Mouse (Mus musculus): ENCODE data around the gene Ugt1a8.
"Not testable (repeated sequence)": the region's sequence is repeated elsewhere in the genome, so short reads cannot be mapped to it uniquely, and the experiment has no call there.

The Ugt1a8 gene

DNA sequence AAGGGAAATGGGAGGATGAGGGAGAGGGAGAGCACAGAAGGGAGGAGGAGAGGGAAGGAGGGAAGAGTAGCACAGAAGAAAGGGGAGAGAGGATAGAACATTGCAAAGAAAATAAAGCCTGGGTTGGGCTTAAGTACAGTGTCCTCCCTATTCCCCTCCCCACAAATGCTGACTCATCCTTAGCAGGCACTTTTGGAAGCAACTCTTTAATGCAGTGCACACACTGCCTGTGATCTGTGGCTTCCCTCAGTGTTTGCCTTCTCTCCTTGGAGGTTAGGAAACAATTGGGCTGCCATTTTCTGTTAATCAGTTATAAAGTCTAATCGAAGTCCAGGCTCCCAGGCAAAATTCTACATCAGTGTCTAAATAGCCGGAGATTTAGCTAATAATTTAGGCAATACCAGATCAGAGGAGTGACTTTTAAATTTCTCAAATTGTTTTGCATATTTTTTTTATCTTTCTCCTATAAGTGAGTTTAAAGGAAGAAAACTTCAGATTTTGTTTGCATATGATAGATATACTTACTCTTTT lies 21.5 kb downstream of the Ugt1a8 start:
- not testable (repeated sequence) for DNase-seq (ENCODE audit: low read depth in 1 of 2, low spot score in 2 of 2)

DNA sequence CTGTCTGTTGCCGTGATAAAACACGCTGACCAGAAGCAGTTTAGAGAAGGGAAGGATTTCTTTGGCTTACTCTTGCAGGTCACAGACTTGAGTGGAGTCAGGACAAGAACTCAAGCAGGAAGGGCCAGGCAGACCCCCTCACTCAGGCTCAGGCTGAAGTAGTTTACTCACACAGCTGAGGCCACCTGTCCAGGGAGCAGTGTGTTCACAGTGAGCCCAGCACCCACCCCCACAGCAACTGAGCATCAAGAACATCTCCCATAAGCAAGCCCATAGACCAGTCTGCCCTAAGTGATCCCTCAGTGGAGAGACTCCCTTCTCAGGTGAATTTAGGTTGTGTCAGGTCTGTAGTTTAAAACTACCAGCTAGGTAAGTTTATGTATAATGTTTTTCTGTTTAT lies 22.0 kb downstream of the Ugt1a8 start:
- not testable (repeated sequence) for DNase-seq (ENCODE audit: low read depth in 1 of 2, low spot score in 2 of 2)

DNA sequence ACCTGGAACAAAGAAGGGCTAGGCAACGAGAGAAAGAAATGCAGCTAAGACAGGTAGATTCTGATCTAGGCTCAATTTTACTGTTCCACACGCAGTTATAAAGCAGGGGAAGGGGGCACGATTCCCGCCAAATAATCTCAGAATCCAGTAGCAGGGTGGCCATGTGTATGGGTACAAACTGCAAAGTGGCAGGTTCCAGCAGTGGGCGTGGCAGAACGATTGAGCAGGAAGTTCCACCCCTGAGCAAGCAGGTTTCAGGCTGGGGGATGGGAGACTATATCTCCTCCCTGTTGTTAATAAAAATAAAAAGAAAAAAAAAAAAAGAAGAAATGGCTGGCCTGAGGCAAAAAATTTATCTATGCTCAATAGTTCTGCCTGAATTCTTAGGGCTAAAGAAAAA lies 25.2 kb downstream of the Ugt1a8 start:
- not testable (repeated sequence) for DNase-seq (ENCODE audit: low read depth in 1 of 2, low spot score in 2 of 2)

DNA sequence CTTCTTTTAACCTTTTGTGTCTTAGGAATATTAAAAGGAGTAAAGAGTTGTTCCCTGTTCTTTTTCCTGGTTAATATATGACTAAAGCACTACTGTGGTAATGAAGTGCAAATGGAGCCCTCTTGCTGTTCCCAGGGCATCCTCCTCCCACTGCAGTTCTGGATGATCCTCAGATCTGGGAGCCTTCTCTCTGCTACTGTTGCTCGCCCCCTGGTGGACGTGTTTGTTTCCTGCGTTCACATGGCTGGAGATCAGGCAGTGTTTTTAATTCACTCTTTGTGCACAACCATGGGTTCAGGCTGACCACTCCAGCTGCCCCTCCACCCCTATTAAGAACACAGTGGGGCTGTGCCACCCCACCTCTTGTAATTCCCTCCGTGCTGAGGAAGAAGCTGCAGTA lies 32.9 kb downstream of the Ugt1a8 start:
- DNase-seq (ENCODE audit: low read depth in 1 of 2, low spot score in 2 of 2): not testable (repeated sequence)

DNA sequence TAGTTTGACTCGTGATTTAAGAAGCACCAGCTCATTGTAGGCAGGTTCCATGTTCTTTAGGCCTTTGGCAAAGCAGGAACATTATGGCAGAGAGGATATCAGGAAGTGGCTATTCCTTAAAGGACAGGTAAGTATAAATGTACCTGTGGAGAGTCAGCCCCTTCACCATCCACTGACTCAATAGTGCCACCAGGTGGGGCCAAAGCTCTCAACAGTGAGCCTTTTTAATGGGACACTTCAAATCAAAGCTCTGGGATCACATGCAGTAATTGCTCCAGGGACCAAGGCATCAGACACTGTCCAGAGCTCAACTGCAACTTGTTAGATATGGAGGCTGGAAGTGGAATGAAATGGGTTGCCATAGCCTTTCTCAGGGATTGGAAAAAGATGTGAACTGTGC lies 33.9 kb downstream of the Ugt1a8 start:
- DNase-seq (ENCODE audit: low read depth in 1 of 2, low spot score in 2 of 2): not testable (repeated sequence)

DNA sequence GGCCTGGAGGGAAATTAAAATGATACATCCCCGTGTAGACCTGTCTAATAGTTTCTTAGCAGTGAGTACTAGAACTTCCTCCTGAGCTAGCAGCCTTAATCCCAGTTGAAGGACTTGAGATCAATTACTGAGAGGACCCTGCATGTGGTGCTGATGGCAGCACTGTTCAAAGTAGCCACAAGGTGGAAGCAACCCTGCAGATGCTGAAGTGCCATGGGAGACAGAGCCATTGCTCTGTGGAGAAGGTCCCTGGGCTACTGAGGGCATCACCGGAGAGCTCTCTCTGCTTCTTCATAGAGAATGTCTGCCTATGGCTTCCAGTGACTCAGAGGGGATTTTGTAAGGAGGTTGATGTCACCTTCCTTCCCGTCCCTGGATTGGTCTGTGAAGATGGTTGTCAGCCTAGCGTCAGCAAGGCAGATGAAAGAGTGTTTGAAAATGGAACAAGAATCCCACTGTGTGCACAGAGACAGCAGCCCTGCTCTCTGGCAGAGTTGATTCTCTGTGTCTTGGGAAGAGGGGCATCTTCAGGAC lies 38.3 kb downstream of the Ugt1a8 start:
- DNase-seq (ENCODE audit: low read depth in 1 of 2, low spot score in 2 of 2): not testable (repeated sequence)

DNA sequence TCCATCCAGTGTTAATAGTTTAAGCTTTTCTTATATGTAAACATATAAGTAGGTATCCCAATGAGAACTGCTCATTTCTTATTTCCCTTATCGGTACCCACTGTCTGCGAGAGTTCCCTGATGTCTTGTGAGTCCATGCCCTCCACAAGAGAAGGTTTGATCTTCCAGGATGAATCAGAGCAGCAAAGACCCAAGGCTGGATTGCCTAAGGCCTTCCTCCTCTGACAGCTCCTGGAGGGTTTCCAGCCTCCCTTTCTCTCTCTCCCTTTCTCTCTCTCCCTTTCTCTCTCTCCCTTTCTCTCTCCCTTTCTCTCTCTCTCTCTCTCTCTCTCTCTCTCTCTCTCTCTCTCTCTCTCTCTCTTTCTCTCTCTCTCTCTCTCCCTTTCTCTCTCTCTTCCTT lies 41.5 kb downstream of the Ugt1a8 start:
- not testable (repeated sequence) for DNase-seq (ENCODE audit: low read depth in 1 of 2, low spot score in 2 of 2)

DNA sequence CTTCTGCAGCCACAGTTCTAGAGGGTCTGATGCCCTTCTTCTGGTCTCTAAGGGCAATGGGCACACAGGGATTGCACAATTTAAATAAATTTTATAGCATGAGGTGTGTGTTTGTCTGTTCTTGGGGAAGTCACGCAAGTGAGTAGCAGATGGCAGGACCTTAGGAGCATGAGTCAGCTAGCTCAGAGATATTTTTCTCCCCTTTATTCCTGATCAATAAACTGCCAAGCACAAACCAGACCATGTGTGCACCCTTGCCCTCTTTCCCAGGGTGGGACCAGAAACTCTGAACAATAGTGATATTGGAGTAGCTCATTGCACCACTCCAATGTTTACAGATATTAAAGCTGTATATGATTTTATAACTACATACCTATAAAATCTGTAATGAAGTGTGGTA lies 42.6 kb downstream of the Ugt1a8 start:
- not testable (repeated sequence) for DNase-seq (ENCODE audit: low read depth in 1 of 2, low spot score in 2 of 2)

DNA sequence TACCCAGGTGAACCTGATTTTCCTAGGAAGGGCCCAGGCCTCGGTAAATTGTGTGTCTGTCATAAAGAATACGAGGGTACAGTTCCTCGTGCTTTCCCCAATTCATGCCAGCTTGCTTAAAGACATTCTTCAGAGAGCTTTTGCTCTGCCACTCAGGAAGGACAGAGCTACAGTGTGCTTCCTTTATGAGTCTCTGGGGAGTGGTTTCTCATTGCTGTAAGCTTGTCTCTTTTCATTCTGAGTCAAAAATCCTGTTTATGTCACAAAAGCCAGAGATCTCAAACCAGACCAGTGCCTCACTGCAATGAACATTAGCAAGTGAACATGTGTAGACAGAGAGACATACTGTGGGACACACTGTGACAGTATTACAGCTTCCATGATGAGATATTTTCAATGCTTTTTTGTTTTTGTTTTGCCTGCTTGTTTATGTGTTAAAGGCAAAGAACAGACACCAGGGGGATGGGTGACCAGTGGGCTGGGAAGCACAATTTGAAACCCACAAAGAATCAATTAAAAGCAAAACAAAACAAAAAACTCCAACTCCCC lies 46.4 kb downstream of the Ugt1a8 start:
- DNase-seq (ENCODE audit: low read depth in 1 of 2, low spot score in 2 of 2): no peak

DNA sequence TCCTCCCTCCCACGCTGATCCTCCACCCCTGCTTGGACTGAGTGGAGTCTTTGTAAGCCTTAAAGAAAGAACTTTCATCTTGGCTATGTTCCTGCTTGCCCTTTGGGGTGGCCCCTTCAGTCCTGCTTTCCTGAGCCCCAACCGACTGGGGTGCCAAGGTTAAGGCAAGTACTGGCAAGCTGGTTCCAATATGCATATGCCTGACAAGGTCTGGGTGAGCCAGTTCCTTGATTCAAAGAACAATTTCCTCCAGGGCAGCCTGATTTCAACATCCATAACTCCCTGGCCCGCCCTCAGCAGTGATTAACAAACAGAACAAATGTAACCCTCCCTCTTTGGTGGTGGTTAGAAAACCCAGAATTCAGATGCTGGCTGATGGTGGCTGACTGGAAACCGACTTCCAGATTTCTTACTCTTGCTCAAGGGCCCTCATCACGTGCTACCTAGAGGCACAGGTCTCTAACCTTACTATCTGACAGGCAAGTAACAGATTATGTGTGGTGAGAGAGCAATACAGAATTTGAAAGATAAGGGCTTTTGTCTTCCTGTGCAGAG lies 46.9 kb downstream of the Ugt1a8 start, which contains the start of gene Ugt1a6a:
Gene Ugt1a6a, plus strand, starts transcription at position 353 of the 555 bp plus-strand sequence.
- DNase-seq (ENCODE audit: low read depth in 1 of 2, low spot score in 2 of 2): peak; percentile 53 to 57

DNA sequence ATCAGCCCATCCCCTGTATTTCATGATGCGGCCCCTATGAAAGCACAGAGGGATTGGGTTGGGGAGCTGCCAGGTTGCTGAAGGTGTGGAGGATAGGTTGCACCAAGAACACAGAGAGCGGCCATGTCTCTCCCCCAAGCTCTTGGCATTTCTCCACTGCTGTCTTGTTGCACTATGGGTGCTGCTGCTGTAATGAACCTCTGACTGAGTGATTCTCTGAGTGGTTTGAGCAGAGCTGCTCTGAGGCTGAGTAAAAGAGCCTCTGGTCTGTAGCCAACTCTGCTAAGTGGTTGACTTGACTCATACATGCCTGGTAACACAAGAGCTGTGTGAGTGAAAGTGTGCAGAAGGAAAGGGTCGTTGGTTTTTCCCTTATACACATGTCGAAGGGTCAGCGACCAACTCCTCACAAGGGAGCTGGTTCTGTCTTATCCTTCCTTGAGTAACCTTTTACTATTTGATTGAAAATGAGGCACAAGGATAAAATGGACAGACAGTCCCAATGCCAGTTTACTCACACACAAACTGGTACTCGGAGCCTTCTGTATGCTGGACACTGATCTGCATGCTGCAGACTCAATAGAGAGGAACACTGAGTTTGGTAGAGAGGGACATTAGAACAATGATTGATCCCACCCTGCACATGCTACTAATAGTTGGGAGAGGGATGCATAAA lies 47.8 kb downstream of the Ugt1a8 start:
- DNase-seq (ENCODE audit: low read depth in 1 of 2, low spot score in 2 of 2): not testable (repeated sequence)

DNA sequence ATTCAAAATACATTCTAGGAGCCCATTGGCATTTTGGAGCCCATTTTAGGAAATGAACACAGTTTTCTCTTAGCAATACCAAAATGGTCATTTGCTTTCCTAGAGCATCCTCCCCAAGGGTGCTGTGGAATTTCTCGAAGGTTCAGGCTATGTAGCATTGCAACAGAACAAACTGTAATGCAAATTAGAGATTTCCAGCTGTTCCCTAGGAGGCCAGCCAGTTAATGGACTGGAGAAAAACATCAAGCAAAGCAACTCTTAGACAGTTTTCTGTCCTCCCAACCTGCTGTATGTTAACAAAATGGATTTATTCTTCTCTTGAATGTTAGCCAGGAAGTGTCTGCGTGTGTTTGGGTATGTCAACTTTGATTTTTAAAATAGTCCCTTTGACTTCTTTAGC lies 49.0 kb downstream of the Ugt1a8 start:
- DNase-seq (ENCODE audit: low read depth in 1 of 2, low spot score in 2 of 2): no peak

DNA sequence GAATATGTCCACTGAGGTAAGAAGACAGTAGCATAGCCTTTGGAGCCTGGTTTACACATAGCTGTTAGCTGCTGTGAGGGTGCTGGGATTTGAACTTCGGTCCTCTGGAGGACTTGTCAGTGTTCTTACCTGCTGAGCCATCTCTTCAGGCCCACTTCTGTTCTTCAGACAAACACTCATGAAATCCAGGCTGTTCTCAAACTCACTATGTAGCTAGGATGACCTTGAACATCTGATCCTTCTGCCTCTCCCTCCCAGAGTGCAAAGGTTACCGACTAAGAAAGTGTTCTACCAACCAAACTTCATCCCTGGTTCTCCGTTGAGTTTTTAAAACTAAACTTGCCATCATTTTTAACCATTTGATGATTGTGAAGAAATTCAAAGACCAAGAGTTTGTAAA lies 49.7 kb downstream of the Ugt1a8 start:
- DNase-seq (ENCODE audit: low read depth in 1 of 2, low spot score in 2 of 2): no peak

DNA sequence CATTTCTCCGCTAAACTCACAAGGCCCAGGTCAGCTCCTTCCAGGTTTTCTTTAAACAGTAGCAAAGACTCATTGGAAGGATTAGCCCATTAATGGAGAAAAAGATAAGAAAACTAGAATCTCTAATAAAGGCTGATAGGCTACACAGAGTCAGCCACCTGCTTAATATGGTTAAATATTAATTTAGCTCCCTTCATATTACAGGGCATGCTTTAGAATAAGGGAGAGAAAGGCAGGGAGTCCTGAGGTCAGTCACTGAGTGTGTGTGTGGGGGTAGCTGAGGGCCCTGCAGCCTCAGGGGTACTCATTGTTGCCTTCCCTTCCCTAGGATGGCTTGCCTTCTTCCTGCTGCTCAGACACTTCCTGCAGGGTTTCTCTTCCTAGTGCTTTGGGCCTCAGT lies 50.5 kb downstream of the Ugt1a8 start:
- no peak for DNase-seq (ENCODE audit: low read depth in 1 of 2, low spot score in 2 of 2)

DNA sequence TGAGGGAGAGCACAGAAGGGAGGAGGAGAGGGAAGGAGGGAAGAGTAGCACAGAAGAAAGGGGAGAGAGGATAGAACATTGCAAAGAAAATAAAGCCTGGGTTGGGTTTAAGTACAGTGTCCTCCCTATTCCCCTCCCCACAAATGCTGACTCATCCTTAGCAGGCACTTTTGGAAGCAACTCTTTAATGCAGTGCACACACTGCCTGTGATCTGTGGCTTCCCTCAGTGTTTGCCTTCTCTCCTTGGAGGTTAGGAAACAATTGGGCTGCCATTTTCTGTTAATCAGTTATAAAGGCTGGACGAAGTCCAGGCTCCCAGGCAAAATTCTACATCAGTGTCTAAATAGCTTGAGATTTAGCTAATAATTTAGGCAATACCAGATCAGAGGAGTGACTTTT lies 52.9 kb downstream of the Ugt1a8 start:
- not testable (repeated sequence) for DNase-seq (ENCODE audit: low read depth in 1 of 2, low spot score in 2 of 2)

DNA sequence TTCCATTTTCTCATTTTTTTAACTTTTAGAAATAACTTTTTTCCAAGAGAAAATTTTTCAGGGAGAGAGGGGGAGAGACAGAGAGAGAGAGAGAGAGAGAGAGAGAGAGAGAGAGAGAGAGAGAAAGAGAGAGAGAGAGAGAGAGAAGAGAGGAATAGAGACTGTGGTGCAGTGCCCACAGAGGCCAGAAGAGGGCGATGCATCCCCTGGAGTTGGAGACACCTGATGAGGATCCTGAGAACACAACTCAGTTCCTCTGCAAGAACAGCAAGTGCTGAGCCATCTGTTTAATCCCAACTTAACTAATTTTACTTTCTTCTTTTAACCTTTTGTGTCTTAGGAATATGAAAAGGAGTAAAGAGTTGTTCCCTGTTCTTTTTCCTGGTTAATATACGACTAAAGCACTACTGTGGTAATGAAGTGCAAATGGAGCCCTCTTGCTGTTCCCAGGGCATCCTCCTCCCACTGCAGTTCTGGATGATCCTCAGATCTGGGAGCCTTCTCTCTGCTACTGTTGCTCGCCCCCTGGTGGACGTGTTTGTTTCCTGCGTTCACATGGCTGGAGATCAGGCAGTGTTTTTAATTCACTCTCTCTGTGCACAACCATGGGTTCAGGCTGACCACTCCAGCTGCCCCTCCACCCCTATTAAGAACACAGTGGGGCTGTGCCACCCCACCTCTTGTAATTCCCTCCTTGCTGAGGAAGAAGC lies 56.5 kb downstream of the Ugt1a8 start:
- DNase-seq (ENCODE audit: low read depth in 1 of 2, low spot score in 2 of 2): not testable (repeated sequence)

DNA sequence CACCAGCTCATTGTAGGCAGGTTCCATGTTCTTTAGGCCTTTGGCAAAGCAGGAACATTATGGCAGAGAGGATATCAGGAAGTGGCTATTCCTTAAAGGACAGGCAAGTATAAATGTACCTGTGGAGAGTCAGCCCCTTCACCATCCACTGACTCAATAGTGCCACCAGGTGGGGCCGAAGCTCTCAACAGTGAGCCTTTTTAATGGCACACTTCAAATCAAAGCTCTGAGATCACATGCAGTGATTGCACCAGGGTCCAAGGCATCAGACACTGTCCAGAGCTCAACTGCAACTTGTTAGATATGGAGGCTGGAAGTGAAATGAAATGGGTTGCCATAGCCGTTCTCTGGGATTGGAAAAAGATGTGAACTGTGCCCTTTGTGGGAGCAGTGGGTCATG lies 57.7 kb downstream of the Ugt1a8 start:
- DNase-seq (ENCODE audit: low read depth in 1 of 2, low spot score in 2 of 2): not testable (repeated sequence)

DNA sequence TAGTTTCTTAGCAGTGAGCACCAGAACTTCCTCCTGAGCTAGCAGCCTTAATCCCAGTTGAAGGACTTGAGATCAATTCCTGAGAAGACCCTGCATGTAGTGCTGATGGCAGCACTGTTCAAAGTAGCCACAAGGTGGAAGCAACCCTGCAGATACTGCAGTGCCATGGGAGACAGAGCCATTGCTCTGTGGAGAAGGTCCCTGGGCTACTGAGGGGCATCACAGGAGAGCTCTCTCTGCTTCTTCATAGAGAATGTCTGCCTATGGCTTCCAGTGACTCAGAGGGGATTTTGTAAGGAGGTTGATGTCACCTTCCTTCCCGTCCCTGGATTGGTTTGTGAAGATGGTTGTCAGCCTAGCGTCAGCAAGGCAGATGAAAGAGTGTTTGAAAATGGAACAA lies 62.5 kb downstream of the Ugt1a8 start:
- not testable (repeated sequence) for DNase-seq (ENCODE audit: low read depth in 1 of 2, low spot score in 2 of 2)

DNA sequence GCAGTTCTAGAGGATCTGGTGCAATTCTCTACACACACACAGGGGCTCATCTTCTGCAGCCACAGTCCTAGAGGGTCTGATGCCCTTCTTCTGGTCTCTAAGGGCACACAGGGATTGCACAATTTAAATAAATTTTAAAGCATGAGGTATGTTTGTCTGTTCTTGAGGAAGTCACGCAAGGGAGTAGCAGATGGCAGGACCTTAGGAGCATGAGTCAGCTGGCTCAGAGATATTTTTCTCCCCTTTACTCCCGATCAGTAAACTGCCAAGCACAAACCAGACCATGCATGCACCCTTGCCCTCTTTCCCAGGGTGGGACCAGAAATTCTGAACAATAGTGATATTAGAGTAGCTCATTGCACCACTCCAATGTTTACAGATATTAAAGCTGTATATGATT lies 70.8 kb downstream of the Ugt1a8 start:
- DNase-seq (ENCODE audit: low read depth in 1 of 2, low spot score in 2 of 2): no peak

DNA sequence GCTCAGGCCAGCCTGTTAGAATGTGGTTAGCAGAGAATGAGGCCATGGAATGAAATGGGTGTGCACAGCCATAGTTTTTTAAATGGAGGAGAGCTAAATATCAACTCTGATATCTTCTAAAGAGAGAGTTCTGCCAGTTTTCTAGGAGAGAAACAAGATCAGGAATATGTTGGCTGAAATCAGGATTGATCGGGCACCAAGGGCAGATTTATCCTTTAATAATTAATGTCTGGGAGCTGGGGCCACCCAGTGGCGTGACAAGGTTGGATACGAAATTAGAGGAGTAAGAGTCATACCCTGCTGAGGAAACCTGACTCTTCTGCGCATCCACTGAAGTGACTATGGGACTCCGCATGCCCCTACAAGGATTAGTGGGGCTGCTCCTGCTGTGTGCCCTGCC lies 78.1 kb downstream of the Ugt1a8 start, which contains the start of gene Ugt1a5:
Gene Ugt1a5, plus strand, starts transcription at position 302 of the 400 bp plus-strand sequence.
- DNase-seq (ENCODE audit: low read depth in 1 of 2, low spot score in 2 of 2): no peak

DNA sequence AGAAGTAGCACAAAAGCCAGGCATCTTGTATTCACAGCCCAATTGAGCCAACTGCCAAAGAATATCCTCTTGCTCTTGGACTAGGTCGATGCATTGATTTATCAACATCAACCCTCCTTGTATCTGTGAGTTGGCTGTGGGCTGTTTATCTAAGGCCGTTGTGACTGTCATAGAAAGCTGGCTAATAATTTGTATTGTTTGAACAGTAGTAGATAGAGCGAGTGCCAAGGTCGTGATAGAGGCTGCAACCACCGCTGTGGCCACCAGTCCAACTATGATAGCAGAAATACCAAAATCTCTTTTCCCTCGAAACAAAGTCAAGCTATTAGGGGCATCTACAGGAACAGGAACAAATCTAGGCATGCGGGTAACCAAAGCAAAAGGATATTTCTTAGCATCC lies 84.6 kb downstream of the Ugt1a8 start:
- not testable (repeated sequence) for DNase-seq (ENCODE audit: low read depth in 1 of 2, low spot score in 2 of 2)

Measured in monocyte, adult 2 months (primary cell).